Mouse (Mus musculus) limb, embryonic 12.5 days (tissue): Measurements from ENCODE around the gene Slit1. TPM values are rescaled to one million over a fixed set of nuclear protein-coding genes. Genes with fewer than 3 reads are reported as not detected.

ENCODE experiments used
- ATAC-seq: fragments of 200-750 bp; cut with Nextera tagmentation; 2 replicates; pipeline ENCODE4 v1.8.0; 2017; ENCODE audit warnings: low read depth, moderate TSS enrichment; ENCODE audit not compliant: insufficient number of reproducible peaks, insufficient read depth, low FRiP score, low TSS enrichment
- H3K27ac ChIP-seq: fragments of 300-500 bp; sonication (generic); 2 replicates; pipeline ENCODE4 v1.5.1; 2016; ENCODE audit warnings: mild to moderate bottlenecking, moderate library complexity
- H3K27me3 ChIP-seq: fragments of 300-500 bp; sonication (generic); 2 replicates; pipeline ENCODE4 v1.6.1; 2016; ENCODE audit warnings: mild to moderate bottlenecking, moderate library complexity
- H3K36me3 ChIP-seq: fragments of 300-500 bp; sonication (generic); 2 replicates; pipeline ENCODE4 v1.6.1; 2016; ENCODE audit warnings: mild to moderate bottlenecking, moderate library complexity
- H3K4me1 ChIP-seq: fragments of 300-500 bp; sonication (generic); replicated peaks from 2 replicates; pipeline ENCODE4 v1.6.1; 2016
- H3K4me2 ChIP-seq: fragments of 300-500 bp; sonication (generic); 2 replicates; pipeline ENCODE4 v1.6.1; 2016; ENCODE audit warnings: mild to moderate bottlenecking, moderate library complexity
- H3K4me3 ChIP-seq: fragments of 300-500 bp; sonication (generic); replicated peaks from 2 replicates; pipeline ENCODE4 v1.5.1; 2016; ENCODE audit warnings: mild to moderate bottlenecking
- H3K9ac ChIP-seq: fragments of 300-500 bp; sonication (generic); replicated peaks from 2 replicates; pipeline ENCODE4 v1.6.1; 2016; ENCODE audit warnings: mild to moderate bottlenecking, moderate library complexity
- H3K9me3 ChIP-seq: fragments of 300-500 bp; sonication (generic); 2 replicates; pipeline ENCODE4 v1.6.1; 2016; ENCODE audit warnings: mild to moderate bottlenecking, moderate library complexity
- WGBS: fragments of 180-500 bp; shearing (Covaris S2); methylation state at CpG from one replicate; pipeline ENCODE4 v1.1.7; 2016; 5-methylcytosine and 5-hydroxymethylcytosine counted together
- polyA plus RNA-seq: library from polyadenylated mRNA; unstranded; fragments of >200 nt; fragmentation: Nextera tagmentation; extraction: Ambion mirVana; gene quantifications from 2 replicates; pipeline ENCODE4 v1.2.1, GENCODE M21; 2016

The Slit1 gene
- polyA plus RNA-seq, 1 experiment from 2014 or later, result 0.40 TPM

GRCm38 (mm10) chr19:41698857-41699424, 44.5 kb downstream of the Slit1 start:
- 67% methylated on average over 5 of the region's 5 CpGs for WGBS
- Histone ChIP-seq H3K27me3 (peaks cover 47% of the 10 kb centered on the region), H3K9ac (no peak overlapping the region), H3K36me3 (no peaks in the 10 kb centered on the region), H3K4me1 (peaks cover 23% of the 10 kb centered on the region), H3K9me3 (no peaks in the 10 kb centered on the region), H3K4me2 (no peak overlapping the region), H3K27ac (no peak overlapping the region), H3K4me3 (no peak overlapping the region)
- no peak for ATAC-seq

- peak; percentile 73; the same call in 1 of the 2 replicates for ATAC-seq
- H3K27me3 ChIP-seq, result peaks cover 56% of the 10 kb centered on the region
- 64% methylated on average over 6 of the region's 6 CpGs for WGBS
- H3K4me2 ChIP-seq, result no peak overlapping the region
- no peak overlapping the region for H3K9ac ChIP-seq
- H3K9me3 ChIP-seq, result no peaks in the 10 kb centered on the region
- no peak overlapping the region for H3K27ac ChIP-seq
- peaks cover 23% of the 10 kb centered on the region for H3K4me1 ChIP-seq
- H3K4me3 ChIP-seq, result no peak overlapping the region
- no peaks in the 10 kb centered on the region for H3K36me3 ChIP-seq
Observed at GRCm38 (mm10) chr19:41697807-41698515, 45.5 kb downstream of the Slit1 start.

GRCm38 (mm10) chr19:41697111-41697806, 46.2 kb downstream of the Slit1 start:
- H3K27ac ChIP-seq, result no peak overlapping the region
- no peaks in the 10 kb centered on the region for H3K36me3 ChIP-seq
- H3K4me3 ChIP-seq, result no peak overlapping the region
- H3K9me3 ChIP-seq, result no peaks in the 10 kb centered on the region
- no peak overlapping the region for H3K9ac ChIP-seq
- no peak for ATAC-seq
- peaks cover 56% of the 10 kb centered on the region for H3K27me3 ChIP-seq
- no peak overlapping the region for H3K4me2 ChIP-seq
- H3K4me1 ChIP-seq, result peaks cover 23% of the 10 kb centered on the region
- WGBS, result 42% methylated on average over 9 of the region's 9 CpGs

- Histone ChIP-seq H3K4me2 (no peak overlapping the region), H3K27ac (no peak overlapping the region), H3K9ac (no peak overlapping the region), H3K4me1 (peaks cover 23% of the 10 kb centered on the region), H3K9me3 (no peaks in the 10 kb centered on the region), H3K27me3 (peaks cover 56% of the 10 kb centered on the region), H3K4me3 (no peak overlapping the region), H3K36me3 (no peaks in the 10 kb centered on the region)
- WGBS, result 71% methylated on average over 9 of the region's 9 CpGs
- no peak for ATAC-seq
Observed at GRCm38 (mm10) chr19:41696443-41696842, 47.0 kb downstream of the Slit1 start.

- ATAC-seq, result no peak
- 81% methylated on average over 6 of the region's 6 CpGs for WGBS
- peaks cover 57% of the 10 kb centered on the region for H3K27me3 ChIP-seq
Observed at GRCm38 (mm10) chr19:41695046-41695445, 48.4 kb downstream of the Slit1 start.

GRCm38 (mm10) chr19:41694610-41695009, 48.9 kb downstream of the Slit1 start:
- no peak for ATAC-seq
- H3K4me2 ChIP-seq, result no peak overlapping the region
- H3K36me3 ChIP-seq, result no peaks in the 10 kb centered on the region
- peaks cover 23% of the 10 kb centered on the region for H3K4me1 ChIP-seq
- H3K4me3 ChIP-seq, result no peak overlapping the region
- H3K27ac ChIP-seq, result no peak overlapping the region
- no peak overlapping the region for H3K9ac ChIP-seq
- no peaks in the 10 kb centered on the region for H3K9me3 ChIP-seq
- WGBS, result 79% methylated on average over 9 of the region's 9 CpGs
- H3K27me3 ChIP-seq, result peaks cover 57% of the 10 kb centered on the region

More at GRCm38 (mm10) chr19:41695046-41695445, 48.4 kb downstream of the Slit1 start:
- no peaks in the 10 kb centered on the region for H3K9me3 ChIP-seq
- no peaks in the 10 kb centered on the region for H3K36me3 ChIP-seq
- no peak overlapping the region for H3K4me3 ChIP-seq
- no peak overlapping the region for H3K9ac ChIP-seq
- H3K27ac ChIP-seq, result no peak overlapping the region
- H3K4me1 ChIP-seq, result peaks cover 23% of the 10 kb centered on the region
- no peak overlapping the region for H3K4me2 ChIP-seq

- Histone ChIP-seq H3K4me1 (peaks cover 20% of the 10 kb centered on the region), H3K4me2 (no peak overlapping the region), H3K27me3 (peaks cover 55% of the 10 kb centered on the region), H3K36me3 (no peaks in the 10 kb centered on the region), H3K9me3 (no peaks in the 10 kb centered on the region), H3K27ac (no peak overlapping the region), H3K4me3 (no peak overlapping the region), H3K9ac (no peak overlapping the region)
- no peak for ATAC-seq
- 26% methylated on average over 5 of the region's 5 CpGs for WGBS
Observed at GRCm38 (mm10) chr19:41693727-41694126, 49.7 kb downstream of the Slit1 start.

GRCm38 (mm10) chr19:41690064-41690463, 53.4 kb downstream of the Slit1 start:
- no peaks in the 10 kb centered on the region; the same call in 1 of the 2 replicates for H3K4me1 ChIP-seq
- 60% methylated on average over 10 of the region's 10 CpGs for WGBS

GRCm38 (mm10) chr19:41688251-41688650, 55.2 kb downstream of the Slit1 start:
- no peaks in the 10 kb centered on the region for H3K36me3 ChIP-seq
- no peak overlapping the region for H3K4me3 ChIP-seq
- no peaks in the 10 kb centered on the region; the same call in 1 of the 2 replicates for H3K4me1 ChIP-seq
- ATAC-seq, result no peak
- no peaks in the 10 kb centered on the region for H3K9me3 ChIP-seq
- no peak overlapping the region for H3K9ac ChIP-seq
- no peak overlapping the region for H3K4me2 ChIP-seq
- no peak overlapping the region for H3K27ac ChIP-seq
- H3K27me3 ChIP-seq, result peaks cover 26% of the 10 kb centered on the region; the same call in 1 of the 2 replicates
- 64% methylated on average over 13 of the region's 13 CpGs for WGBS

More at GRCm38 (mm10) chr19:41690064-41690463, 53.4 kb downstream of the Slit1 start:
- H3K4me3 ChIP-seq, result no peak overlapping the region
- H3K27ac ChIP-seq, result no peak overlapping the region
- no peaks in the 10 kb centered on the region for H3K36me3 ChIP-seq
- no peak overlapping the region for H3K9ac ChIP-seq
- no peak for ATAC-seq
- no peaks in the 10 kb centered on the region for H3K9me3 ChIP-seq
- H3K27me3 ChIP-seq, result peaks cover 44% of the 10 kb centered on the region
- no peak overlapping the region for H3K4me2 ChIP-seq

- no peak overlapping the region for H3K27ac ChIP-seq
- H3K4me2 ChIP-seq, result no peak overlapping the region
- 81% methylated on average over 8 of the region's 8 CpGs for WGBS
Observed at GRCm38 (mm10) chr19:41687836-41688235, 55.6 kb downstream of the Slit1 start.

GRCm38 (mm10) chr19:41686194-41686593, 57.3 kb downstream of the Slit1 start:
- no peaks in the 10 kb centered on the region; the same call in 1 of the 2 replicates for H3K4me1 ChIP-seq
- ATAC-seq, result no peak
- H3K9ac ChIP-seq, result no peak overlapping the region
- H3K4me3 ChIP-seq, result no peak overlapping the region
- H3K27me3 ChIP-seq, result peaks cover 21% of the 10 kb centered on the region; the same call in 1 of the 2 replicates
- WGBS, result 84% methylated on average over 2 of the region's 2 CpGs
- no peak overlapping the region for H3K4me2 ChIP-seq
- no peak overlapping the region for H3K27ac ChIP-seq
- no peaks in the 10 kb centered on the region for H3K9me3 ChIP-seq
- no peaks in the 10 kb centered on the region for H3K36me3 ChIP-seq

More at GRCm38 (mm10) chr19:41687836-41688235, 55.6 kb downstream of the Slit1 start:
- H3K4me3 ChIP-seq, result no peak overlapping the region
- H3K9ac ChIP-seq, result no peak overlapping the region
- H3K4me1 ChIP-seq, result no peaks in the 10 kb centered on the region; the same call in 1 of the 2 replicates
- no peak for ATAC-seq
- peaks cover 24% of the 10 kb centered on the region; the same call in 1 of the 2 replicates for H3K27me3 ChIP-seq
- H3K9me3 ChIP-seq, result no peaks in the 10 kb centered on the region
- H3K36me3 ChIP-seq, result no peaks in the 10 kb centered on the region
